Mouse (Mus musculus): Measurements from ENCODE around the gene Cdh18. TPM values are rescaled to one million over a fixed set of nuclear protein-coding genes. Genes with fewer than 3 reads are reported as not detected.

Gene Cdh18
- polyA plus RNA-seq, 1 experiment from 2014 or later, result 0.12 TPM

- 75% methylated on average over 4 of the region's 4 CpGs for WGBS
- Histone ChIP-seq H3K27ac (ENCODE audit: low read length) (no peak overlapping the region), H3K36me3 (ENCODE audit: insufficient read depth, low read length) (no peaks in the 10 kb centered on the region), H3K9ac (replicated peaks; ENCODE audit: low read length) (no peak overlapping the region), H3K4me3 (ENCODE audit: low read length) (no peak overlapping the region), H3K4me2 (replicated peaks; ENCODE audit: low read depth, low read length) (no peak overlapping the region), H3K9me3 (ENCODE audit: low read length) (no peaks in the 10 kb centered on the region), H3K27me3 (ENCODE audit: insufficient read depth, low read length) (no peaks in the 10 kb centered on the region), H3K4me1 (ENCODE audit: insufficient read depth, low read length) (no peaks in the 10 kb centered on the region)
- ATAC-seq (ENCODE audit: low FRiP score, low TSS enrichment), result no peak
Measured at GRCm38 (mm10) chr15:22898208-22898607, 349.4 kb downstream of the Cdh18 start.

- Histone ChIP-seq H3K4me3 (ENCODE audit: low read length) (no peak overlapping the region), H3K4me1 (ENCODE audit: insufficient read depth, low read length) (no peaks in the 10 kb centered on the region), H3K36me3 (ENCODE audit: insufficient read depth, low read length) (no peaks in the 10 kb centered on the region), H3K4me2 (replicated peaks; ENCODE audit: low read depth, low read length) (no peak overlapping the region), H3K27ac (ENCODE audit: low read length) (no peak overlapping the region), H3K9me3 (ENCODE audit: low read length) (no peaks in the 10 kb centered on the region), H3K27me3 (ENCODE audit: insufficient read depth, low read length) (no peaks in the 10 kb centered on the region), H3K9ac (replicated peaks; ENCODE audit: low read length) (no peak overlapping the region)
- ATAC-seq (ENCODE audit: low FRiP score, low TSS enrichment), result no peak
Measured at GRCm38 (mm10) chr15:22914444-22914843, 365.6 kb downstream of the Cdh18 start.

- 38% methylated on average over 4 of the region's 4 CpGs for WGBS
- H3K36me3 ChIP-seq (ENCODE audit: insufficient read depth, low read length), result no peaks in the 10 kb centered on the region
- H3K27ac ChIP-seq (ENCODE audit: low read length), result no peak overlapping the region
- H3K9me3 ChIP-seq (ENCODE audit: low read length), result no peaks in the 10 kb centered on the region
- no peak overlapping the region for H3K9ac ChIP-seq (replicated peaks; ENCODE audit: low read length)
- no peak for ATAC-seq (ENCODE audit: low FRiP score, low TSS enrichment)
- no peaks in the 10 kb centered on the region for H3K27me3 ChIP-seq (ENCODE audit: insufficient read depth, low read length)
- no peak overlapping the region for H3K4me3 ChIP-seq (ENCODE audit: low read length)
- no peaks in the 10 kb centered on the region for H3K4me1 ChIP-seq (ENCODE audit: insufficient read depth, low read length)
- H3K4me2 ChIP-seq (replicated peaks; ENCODE audit: low read depth, low read length), result no peak overlapping the region
Measured at GRCm38 (mm10) chr15:22934293-22934692, 385.5 kb downstream of the Cdh18 start.

GRCm38 (mm10) chr15:22947234-22947633, 398.4 kb downstream of the Cdh18 start:
- ATAC-seq (ENCODE audit: low FRiP score, low TSS enrichment), result no peak
- Histone ChIP-seq H3K4me1 (ENCODE audit: insufficient read depth, low read length) (no peaks in the 10 kb centered on the region), H3K27me3 (ENCODE audit: insufficient read depth, low read length) (no peaks in the 10 kb centered on the region), H3K9me3 (ENCODE audit: low read length) (no peaks in the 10 kb centered on the region), H3K27ac (ENCODE audit: low read length) (no peak overlapping the region), H3K36me3 (ENCODE audit: insufficient read depth, low read length) (no peaks in the 10 kb centered on the region), H3K4me2 (replicated peaks; ENCODE audit: low read depth, low read length) (no peak overlapping the region), H3K4me3 (ENCODE audit: low read length) (no peak overlapping the region), H3K9ac (replicated peaks; ENCODE audit: low read length) (no peak overlapping the region)
- WGBS, result 80% methylated on average over 1 of the region's 1 CpGs

- no peak overlapping the region for H3K4me2 ChIP-seq (replicated peaks; ENCODE audit: low read depth, low read length)
- H3K4me3 ChIP-seq (ENCODE audit: low read length), result no peak overlapping the region
- no peaks in the 10 kb centered on the region for H3K4me1 ChIP-seq (ENCODE audit: insufficient read depth, low read length)
- no peaks in the 10 kb centered on the region for H3K27me3 ChIP-seq (ENCODE audit: insufficient read depth, low read length)
- ATAC-seq (ENCODE audit: low FRiP score, low TSS enrichment), result no peak
- no peak overlapping the region for H3K9ac ChIP-seq (replicated peaks; ENCODE audit: low read length)
- 74% methylated on average over 11 of the region's 11 CpGs for WGBS
- H3K36me3 ChIP-seq (ENCODE audit: insufficient read depth, low read length), result no peaks in the 10 kb centered on the region
- no peak overlapping the region for H3K27ac ChIP-seq (ENCODE audit: low read length)
- no peaks in the 10 kb centered on the region for H3K9me3 ChIP-seq (ENCODE audit: low read length)
Measured at GRCm38 (mm10) chr15:22969424-22969823, 420.6 kb downstream of the Cdh18 start.

GRCm38 (mm10) chr15:22980136-22980535, 431.3 kb downstream of the Cdh18 start:
- ATAC-seq (ENCODE audit: low FRiP score, low TSS enrichment), result no peak
- Histone ChIP-seq H3K4me3 (ENCODE audit: low read length) (no peak overlapping the region), H3K4me2 (replicated peaks; ENCODE audit: low read depth, low read length) (no peak overlapping the region), H3K9ac (replicated peaks; ENCODE audit: low read length) (no peak overlapping the region), H3K9me3 (ENCODE audit: low read length) (no peaks in the 10 kb centered on the region), H3K27me3 (ENCODE audit: insufficient read depth, low read length) (no peaks in the 10 kb centered on the region), H3K36me3 (ENCODE audit: insufficient read depth, low read length) (no peaks in the 10 kb centered on the region), H3K4me1 (ENCODE audit: insufficient read depth, low read length) (no peaks in the 10 kb centered on the region), H3K27ac (ENCODE audit: low read length) (no peak overlapping the region)
- WGBS, result 70% methylated on average over 5 of the region's 5 CpGs

GRCm38 (mm10) chr15:22984647-22985046, 435.8 kb downstream of the Cdh18 start:
- Histone ChIP-seq H3K4me3 (ENCODE audit: low read length) (no peak overlapping the region), H3K27me3 (ENCODE audit: insufficient read depth, low read length) (no peaks in the 10 kb centered on the region), H3K4me1 (ENCODE audit: insufficient read depth, low read length) (no peaks in the 10 kb centered on the region), H3K4me2 (replicated peaks; ENCODE audit: low read depth, low read length) (no peak overlapping the region), H3K9ac (replicated peaks; ENCODE audit: low read length) (no peak overlapping the region), H3K36me3 (ENCODE audit: insufficient read depth, low read length) (no peaks in the 10 kb centered on the region), H3K27ac (ENCODE audit: low read length) (no peak overlapping the region), H3K9me3 (ENCODE audit: low read length) (no peaks in the 10 kb centered on the region)
- WGBS, result 72% methylated on average over 5 of the region's 5 CpGs
- no peak for ATAC-seq (ENCODE audit: low FRiP score, low TSS enrichment)

GRCm38 (mm10) chr15:23016680-23017079, 467.9 kb downstream of the Cdh18 start:
- no peak overlapping the region for H3K27ac ChIP-seq (ENCODE audit: low read length)
- H3K4me2 ChIP-seq (replicated peaks; ENCODE audit: low read depth, low read length), result no peak overlapping the region
- H3K4me3 ChIP-seq (ENCODE audit: low read length), result no peak overlapping the region
- ATAC-seq (ENCODE audit: low FRiP score, low TSS enrichment), result no peak
- no peaks in the 10 kb centered on the region for H3K4me1 ChIP-seq (ENCODE audit: insufficient read depth, low read length)
- H3K9me3 ChIP-seq (ENCODE audit: low read length), result no peaks in the 10 kb centered on the region
- WGBS, result 84% methylated on average over 5 of the region's 5 CpGs
- H3K36me3 ChIP-seq (ENCODE audit: insufficient read depth, low read length), result no peaks in the 10 kb centered on the region
- no peaks in the 10 kb centered on the region for H3K27me3 ChIP-seq (ENCODE audit: insufficient read depth, low read length)
- H3K9ac ChIP-seq (replicated peaks; ENCODE audit: low read length), result no peak overlapping the region

GRCm38 (mm10) chr15:23021151-23021550, 472.3 kb downstream of the Cdh18 start:
- ATAC-seq (ENCODE audit: low FRiP score, low TSS enrichment), result peak; percentile 57; the same call in 1 of the 2 replicates
- H3K4me2 ChIP-seq (replicated peaks; ENCODE audit: low read depth, low read length), result no peak overlapping the region
- no peaks in the 10 kb centered on the region for H3K9me3 ChIP-seq (ENCODE audit: low read length)
- H3K27ac ChIP-seq (ENCODE audit: low read length), result no peak overlapping the region
- no peaks in the 10 kb centered on the region for H3K36me3 ChIP-seq (ENCODE audit: insufficient read depth, low read length)
- WGBS, result 47% methylated on average over 2 of the region's 2 CpGs
- H3K4me1 ChIP-seq (ENCODE audit: insufficient read depth, low read length), result no peaks in the 10 kb centered on the region
- H3K9ac ChIP-seq (replicated peaks; ENCODE audit: low read length), result no peak overlapping the region
- H3K4me3 ChIP-seq (ENCODE audit: low read length), result no peak overlapping the region
- no peaks in the 10 kb centered on the region for H3K27me3 ChIP-seq (ENCODE audit: insufficient read depth, low read length)

- no peak overlapping the region for H3K4me3 ChIP-seq (ENCODE audit: low read length)
- no peaks in the 10 kb centered on the region for H3K36me3 ChIP-seq (ENCODE audit: insufficient read depth, low read length)
- no peaks in the 10 kb centered on the region for H3K27me3 ChIP-seq (ENCODE audit: insufficient read depth, low read length)
- H3K9me3 ChIP-seq (ENCODE audit: low read length), result no peaks in the 10 kb centered on the region
- H3K9ac ChIP-seq (replicated peaks; ENCODE audit: low read length), result no peak overlapping the region
- no peak for ATAC-seq (ENCODE audit: low FRiP score, low TSS enrichment)
- H3K27ac ChIP-seq (ENCODE audit: low read length), result no peak overlapping the region
- H3K4me1 ChIP-seq (ENCODE audit: insufficient read depth, low read length), result no peaks in the 10 kb centered on the region
- H3K4me2 ChIP-seq (replicated peaks; ENCODE audit: low read depth, low read length), result no peak overlapping the region
Measured at GRCm38 (mm10) chr15:23022635-23023034, 473.8 kb downstream of the Cdh18 start.
